Mouse (Mus musculus) induced T-regulatory cell, adult 2 months (primary cell): ENCODE measurements around the gene Srcin1.

Experiments
- DNase-seq: peaks from one replicate; pipeline ENCODE4 v3.0.0-alpha.2; 2012; ENCODE audit warnings: low read depth

Gene Srcin1

DNA sequence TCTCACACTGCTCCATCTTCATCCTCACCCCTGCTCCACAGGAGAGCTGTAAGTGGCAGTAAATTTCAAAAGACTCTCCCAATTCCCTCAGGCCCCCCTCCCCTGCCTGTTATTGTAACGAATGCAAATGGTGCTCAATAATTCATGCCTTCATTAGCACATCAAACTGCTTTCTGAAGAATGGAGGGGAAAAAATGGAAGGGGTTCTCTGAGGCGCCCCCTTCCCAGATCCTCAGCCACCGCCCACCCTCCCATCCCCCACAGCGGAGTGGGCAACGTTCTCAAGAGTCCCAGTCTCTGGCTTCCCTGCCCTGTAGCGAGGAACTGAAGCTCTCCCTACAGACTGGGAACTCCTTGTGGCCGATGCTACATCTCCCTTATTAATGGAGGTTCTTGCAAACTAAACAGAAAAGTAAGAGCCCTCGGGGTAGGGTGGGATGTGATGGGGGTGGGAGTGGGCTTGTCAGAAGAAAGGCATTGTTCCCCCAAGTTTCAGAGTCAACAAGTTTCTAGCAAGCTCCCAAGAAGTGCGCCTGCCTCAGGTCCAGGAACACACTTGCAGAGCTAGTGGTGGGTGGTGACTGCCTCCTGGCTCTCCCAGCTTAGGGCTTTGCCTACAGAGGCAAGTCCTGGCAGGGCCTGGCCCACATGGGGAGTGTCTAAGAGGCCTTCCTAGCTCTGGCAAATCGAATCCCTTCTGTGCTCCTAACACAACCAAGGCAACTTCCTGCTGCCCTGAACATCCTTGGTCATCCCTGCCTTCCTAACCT is 3.3 kb upstream of the Srcin1 start:
- DNase-seq, result no peak

DNA sequence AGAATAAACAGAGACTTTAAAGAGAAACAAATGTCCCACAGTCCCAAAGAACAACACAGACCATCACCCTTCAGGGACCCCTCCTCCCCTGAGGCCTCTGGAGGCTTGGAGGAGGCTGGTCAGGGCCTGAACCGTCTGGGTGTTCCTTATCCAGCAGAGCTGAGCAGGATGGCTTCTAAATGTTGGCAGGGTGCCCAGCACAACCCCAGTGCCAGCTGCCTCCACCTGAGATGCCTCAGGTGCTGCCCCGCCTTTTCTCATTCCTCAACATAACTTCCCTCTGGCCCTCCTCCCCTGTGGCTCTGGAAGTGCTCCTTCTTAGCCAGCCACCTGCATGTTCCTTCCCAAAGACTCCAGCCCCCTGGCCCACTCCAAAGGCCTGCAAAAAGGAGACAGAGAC is 2.3 kb upstream of the Srcin1 start:
- no peak for DNase-seq

DNA sequence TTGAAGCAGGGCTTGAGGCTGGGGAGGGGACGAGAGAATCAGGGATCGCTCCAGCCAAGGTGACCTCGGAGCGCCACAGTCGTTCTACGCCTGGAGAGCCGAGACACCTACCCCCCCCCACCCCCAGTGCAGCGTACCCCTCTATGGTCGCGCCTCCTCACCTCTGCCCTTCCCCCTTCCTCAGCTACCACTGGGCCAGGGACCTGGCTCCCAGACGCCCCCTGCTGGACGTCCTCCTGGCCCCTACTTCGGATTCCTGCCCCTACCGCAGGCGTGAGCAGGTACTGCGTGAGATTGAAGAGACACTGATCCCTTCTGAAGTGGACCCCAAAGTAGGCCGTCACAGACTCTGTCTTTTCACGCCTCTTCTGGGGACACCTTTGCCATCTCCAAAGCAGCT is 348 bp downstream of the Srcin1 start:
- peak; percentile 86 for DNase-seq

DNA sequence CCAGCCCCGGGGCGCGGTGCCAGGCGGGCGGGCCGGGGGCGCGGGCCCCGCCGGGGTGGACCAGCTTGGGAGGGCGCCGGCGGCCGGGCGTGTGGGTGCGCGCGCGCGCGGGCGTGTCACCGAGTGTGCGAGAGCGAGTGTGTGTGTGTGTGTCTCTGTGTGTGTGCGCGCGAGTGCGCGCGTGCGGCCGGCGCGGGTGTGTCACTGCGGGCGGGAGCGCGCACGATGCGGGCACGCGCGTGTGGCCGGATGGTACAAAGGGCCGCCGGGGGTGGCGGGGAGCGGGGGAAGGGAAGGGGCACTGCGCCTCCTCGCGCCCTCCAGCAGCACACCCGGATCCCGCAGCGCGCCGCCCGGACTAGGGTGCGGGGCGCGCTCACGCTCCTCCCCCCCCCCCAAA is 911 bp downstream of the Srcin1 start:
- peak; percentile 51 for DNase-seq

DNA sequence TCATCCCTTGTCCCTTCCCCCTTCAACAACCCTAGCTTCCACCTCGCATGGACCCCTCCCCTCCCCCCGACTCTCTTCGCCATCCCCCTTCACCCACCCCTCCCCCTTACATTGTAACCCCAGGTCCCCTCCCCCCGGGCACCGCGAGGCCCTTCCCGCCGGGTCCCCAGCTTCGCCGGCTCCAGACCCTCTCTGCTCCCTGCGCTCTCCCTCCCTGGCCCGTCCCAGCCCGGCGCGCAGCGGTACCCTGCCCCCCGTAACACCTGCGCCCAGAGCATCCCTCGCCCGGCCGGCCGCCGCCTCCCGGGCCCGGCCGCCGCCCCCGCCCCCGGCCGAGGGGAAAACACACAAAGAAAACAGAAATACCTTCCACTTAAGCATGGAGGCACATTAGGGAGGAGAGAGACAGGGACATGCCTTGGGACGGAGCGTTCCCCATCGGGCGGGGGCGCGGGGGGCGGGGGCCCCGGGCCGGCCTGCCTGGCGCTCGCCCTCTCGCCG is 1.4 kb downstream of the Srcin1 start:
- DNase-seq, result no peak

DNA sequence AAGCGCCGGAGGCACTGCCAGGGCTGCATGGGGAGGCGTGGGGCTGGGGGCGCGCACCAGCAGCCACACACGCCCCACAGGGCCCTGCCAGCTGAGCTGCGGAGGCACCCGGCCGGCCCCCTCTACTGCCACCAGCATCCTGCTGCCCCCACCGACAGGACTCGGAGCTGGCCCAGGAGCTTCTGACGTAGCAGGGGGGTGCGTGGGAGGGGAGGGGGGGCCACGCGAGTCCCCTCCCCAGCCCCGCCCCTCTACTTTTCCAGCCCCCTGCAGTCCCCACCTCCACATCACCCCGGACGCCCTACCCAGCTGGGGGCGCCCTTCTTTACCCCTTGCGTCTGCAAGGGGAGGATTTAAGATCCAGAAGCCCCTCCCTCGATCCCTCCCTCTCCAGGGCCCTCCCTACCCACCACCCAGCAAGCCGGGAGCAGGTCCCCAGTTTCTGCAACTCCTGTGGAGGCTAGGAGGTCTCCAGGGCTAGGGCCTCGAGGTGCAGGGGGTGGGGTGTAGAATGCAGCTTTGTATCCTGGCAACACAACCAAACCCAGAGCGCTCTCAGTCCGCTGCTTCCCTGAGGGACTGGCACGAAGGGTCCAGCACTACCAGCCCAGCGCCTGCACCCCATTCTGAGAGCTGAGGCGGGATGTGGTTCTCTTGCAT is 2.0 kb downstream of the Srcin1 start:
- peak; percentile 57 for DNase-seq

DNA sequence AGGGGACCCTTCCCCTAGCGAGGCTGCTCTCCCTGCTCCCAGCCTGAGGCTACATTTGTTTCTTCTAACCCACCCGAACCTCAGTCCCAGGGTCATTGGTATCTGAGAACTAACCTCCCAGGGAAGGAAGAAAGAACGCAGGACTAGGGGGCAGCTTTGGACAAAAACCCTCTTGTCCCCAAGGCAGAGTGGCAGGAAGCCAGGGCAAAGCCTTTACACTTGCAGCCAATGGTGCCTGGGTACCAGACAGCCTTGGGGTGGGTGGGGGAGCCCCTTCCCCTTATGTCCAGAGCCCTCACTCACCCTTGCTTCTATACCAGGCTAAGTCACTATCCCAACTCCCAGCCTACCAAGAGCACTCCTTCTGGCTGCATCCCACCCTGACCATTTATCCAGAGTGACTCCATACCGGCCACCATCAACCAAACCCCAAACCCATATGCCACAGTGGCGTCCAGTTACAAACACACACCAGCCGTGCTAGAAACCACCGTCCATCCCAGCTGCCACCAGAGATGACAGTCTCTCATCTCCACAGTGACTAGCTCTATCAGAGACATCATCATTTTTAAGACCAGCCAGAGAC is 3.0 kb downstream of the Srcin1 start:
- DNase-seq, result no peak

DNA sequence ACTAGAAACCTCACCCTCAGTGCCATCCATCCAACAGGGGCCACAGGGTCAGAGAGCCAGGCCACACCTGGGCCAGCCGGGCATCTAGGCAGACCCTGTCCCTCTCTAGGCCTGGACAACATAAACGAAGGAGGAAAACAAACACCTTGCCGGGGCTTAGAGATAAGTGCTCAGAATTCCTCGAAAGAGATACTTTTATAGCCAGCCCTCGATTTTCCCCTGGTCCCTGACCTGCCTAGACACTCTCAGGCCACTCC is 4.0 kb downstream of the Srcin1 start:
- DNase-seq, result no peak

DNA sequence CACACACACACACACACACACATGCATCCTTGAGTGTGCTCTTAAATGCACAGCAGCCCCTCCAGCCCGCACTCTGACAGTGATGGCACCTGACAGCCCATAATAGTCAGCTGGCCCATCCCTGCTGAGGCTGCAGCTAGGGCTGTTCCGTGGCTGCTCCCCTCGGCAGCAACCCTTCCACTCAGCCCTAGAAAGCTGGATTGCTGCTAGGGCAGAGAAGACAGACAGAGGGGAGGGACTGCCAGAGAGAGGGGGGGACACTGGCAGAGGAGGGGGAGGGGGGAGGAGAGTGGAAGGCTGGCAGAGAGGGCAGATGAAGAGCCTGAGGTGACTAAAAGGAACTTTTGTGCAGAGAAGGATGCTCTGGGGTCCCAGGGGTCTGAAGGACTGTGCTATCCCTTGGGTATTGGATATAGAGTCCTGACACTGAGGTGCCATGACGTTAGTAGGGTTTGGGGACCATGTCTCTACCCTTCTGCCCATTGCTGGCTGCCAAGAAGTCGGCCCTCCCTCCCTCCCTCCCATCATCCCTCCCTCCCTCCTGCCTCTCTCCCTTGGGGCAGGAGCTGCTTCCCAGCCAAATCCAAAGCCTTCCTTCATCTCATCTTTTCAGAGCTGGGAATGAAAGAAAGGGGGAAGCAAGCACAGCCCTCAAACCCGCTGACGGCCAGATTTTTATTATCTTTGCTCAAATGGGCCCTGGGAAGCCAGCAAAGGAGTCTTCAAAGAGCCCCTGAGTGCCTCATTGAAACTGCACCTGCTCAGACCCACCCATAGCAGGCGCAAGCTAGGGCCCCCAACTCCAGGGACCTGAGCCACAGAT is 4.5 kb downstream of the Srcin1 start:
- DNase-seq, result no peak

DNA sequence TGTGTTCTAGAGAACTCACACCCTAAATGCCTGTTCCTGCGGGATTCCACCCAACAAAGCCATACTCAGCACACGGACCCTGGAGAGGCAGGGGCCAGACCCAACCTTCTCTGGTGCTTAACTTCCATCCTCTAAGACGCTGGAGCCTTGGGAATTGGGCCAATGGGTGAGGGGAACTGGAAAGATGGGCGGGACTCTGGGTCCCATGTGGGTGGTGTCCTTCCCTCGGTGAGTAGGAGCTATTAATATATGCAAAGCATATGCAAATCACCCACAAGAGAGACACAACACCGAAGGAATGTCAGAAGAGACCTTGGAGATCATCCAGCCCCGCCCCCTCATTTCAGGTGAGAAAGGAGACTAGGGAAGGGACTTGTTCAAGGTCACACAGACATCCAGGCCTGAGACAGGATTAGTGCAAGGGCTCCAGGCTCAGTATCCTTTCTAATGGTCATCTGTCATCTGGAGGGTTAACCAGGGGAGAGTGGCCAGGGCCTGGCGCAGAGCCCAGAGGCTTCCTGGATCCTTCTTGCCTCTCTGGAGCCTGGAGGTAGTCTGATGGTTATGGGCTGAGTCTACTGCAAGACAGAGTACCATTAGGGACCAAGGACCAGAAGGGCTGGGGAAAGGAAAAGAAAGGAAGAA is 5.4 kb downstream of the Srcin1 start:
- no peak for DNase-seq

DNA sequence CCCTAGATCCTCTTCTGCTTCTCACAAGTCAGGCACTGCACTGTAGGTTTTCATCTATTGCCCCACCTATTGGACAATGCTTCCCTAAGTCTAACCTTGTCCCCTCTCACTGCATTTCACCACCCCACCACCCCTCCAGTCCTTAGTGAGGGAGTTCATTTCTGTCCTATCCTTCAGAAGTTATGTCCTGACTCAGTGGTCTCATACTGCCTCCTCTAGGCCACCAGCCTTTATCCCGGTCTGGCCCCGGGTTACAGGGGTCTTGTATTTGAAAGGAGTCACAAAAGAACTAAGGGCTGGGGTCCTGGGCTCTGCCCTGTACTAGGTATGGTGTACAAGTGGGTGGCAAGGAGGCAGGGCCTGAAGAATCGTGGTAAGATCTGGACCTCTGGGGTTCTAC is 6.2 kb downstream of the Srcin1 start:
- no peak for DNase-seq

DNA sequence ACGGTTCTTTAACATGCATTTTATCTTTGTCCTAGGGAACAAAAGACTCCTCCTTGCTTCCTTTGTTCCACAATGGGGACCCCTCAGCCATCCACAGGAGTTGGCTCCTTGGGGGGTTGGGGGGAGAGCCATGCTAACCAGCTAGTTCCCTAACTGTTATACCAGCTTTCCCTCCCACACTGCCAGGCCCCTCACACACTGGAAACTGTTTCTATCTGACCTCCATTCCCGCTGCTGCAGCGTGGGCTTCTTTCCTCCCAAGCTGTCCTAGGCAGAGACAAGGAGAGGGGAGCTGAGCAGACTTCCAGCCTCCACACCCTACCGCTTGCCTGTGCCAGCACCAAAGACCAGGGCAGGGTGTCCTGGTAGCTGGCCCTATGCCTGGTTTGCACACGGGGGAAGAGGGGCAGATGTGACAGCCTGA is 6.7 kb downstream of the Srcin1 start:
- no peak for DNase-seq

DNA sequence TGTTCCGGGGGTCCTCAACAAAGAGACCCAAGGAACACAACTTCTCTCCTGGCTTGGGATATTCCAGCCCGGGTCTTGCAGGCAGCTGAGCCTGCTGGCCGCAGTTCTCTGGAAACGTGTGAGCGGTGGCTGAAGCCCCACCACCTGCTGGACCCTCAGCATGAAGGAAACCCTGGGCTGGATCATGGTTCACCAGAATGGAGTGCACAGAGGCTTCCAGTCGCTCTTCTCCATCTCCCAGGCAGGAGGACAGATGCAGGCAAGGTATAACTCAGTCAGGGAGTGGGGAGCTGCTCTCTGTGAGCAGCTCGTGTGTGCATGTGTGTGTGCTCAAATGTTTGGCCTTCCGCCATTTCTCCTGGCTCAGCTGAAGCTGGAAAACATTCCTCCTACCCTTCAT is 7.3 kb downstream of the Srcin1 start:
- peak; percentile 31 for DNase-seq

DNA sequence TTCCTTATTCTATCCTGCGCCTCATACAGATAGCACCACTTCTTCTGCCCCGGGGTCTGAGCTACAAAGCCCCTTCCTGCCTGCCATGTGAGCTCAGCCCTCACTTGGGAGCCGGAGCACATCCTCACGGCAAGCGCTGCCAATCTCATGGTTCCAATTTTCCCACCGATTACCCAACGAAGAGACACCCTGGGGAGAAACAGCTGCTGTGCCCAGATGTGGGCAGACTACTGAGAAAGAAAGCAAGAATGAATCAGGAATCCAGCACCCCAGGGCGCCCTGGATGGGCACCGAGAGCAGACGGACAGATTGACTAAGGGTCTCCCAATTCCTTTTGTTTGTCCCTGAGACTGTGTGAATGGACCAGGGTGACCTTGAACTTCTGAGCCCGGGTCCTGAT is 8.5 kb downstream of the Srcin1 start:
- no peak for DNase-seq

DNA sequence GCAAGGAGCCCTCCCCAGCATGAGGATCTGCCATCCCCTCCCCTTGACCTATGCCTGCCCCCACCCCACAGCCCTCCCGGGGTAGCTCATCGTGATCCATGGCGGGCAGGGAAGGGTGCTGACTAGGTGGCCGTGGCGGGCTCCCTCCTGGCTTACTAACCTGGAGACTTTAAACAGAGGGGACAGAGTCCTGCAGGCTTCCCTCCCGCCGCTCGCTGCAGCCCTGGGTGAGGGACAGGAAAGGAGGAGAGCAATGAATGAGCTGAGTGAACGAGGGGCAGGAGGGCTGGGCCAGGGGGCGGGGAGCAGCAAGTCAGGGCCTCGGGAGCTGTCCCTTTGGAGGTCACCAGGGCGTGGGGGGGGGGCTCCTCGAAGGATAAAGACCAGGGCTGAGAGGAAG is 9.4 kb downstream of the Srcin1 start:
- no peak for DNase-seq

DNA sequence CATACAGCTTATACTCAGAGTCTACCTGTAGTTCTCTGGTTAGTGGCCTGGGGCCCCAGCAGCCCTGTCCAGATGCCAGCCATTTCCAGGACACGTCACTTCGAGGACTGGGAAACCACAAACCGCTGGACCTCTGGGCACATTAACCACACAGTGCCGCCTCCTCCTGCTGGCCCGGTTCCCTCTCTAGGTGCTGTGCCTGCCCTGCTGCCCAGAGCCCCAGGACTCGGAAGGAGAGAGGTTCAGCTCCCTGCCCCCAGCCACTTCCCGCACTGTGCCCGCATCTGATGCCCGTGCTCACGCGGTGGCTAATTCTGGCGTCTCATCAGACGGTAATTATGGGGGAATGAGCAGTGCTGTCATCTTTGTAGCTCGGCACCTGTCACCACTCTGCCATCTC is 12.3 kb downstream of the Srcin1 start:
- DNase-seq, result no peak

DNA sequence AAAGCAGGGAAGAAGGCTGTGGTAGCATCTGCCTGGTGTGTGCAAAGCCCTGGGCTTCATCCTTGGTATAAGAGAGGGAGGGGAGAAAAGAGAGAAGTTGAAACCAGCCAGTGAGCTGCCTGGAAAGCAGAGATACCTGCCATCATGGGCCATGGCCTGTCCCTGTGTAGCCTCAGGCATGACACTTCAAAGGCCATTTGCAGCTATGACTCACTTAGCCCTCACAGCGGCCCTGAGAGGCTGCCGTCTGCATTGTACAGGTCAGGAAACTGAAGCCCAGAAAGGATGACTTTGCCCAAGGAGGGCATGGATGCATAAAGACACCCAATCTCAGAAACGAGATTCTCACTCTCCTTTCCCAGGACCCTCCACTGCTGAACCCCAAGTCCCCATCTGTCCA is 13.4 kb downstream of the Srcin1 start:
- no peak for DNase-seq

DNA sequence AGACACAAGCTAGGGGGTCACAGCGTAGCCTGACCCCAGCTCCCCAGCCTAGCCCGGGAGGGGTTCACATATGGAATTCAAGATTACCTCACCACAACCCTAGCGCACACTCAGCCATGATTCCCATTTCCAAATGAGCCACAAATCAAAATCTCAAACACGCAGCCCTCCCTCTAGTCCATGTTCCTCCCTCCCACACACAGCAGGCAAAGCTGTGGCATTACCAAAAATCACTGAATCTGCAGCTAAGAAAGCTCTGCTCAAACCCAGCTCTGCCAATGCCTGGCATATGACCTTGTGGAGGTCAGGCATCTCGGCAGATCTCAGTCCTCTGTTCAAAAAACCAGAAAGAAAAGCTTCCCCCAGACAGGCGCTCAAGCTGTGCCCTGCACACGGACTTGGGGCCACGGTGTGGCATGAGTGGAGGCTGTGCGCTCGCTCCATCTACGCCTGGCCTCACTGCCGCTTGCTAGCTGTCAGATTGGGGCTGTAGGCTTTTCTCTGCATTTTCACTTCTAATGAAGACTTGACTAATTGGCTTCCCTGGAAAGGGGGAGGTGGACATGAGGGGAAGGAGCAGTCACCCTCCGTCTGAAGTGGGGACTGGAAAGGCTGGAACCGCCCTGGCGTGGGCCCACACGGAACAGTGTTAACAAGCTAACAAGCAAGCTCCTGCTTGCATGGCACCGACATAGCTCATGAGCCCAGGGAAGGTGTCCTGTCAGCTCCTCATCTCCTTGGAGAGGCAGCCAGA is 15.6 kb downstream of the Srcin1 start:
- no peak for DNase-seq

DNA sequence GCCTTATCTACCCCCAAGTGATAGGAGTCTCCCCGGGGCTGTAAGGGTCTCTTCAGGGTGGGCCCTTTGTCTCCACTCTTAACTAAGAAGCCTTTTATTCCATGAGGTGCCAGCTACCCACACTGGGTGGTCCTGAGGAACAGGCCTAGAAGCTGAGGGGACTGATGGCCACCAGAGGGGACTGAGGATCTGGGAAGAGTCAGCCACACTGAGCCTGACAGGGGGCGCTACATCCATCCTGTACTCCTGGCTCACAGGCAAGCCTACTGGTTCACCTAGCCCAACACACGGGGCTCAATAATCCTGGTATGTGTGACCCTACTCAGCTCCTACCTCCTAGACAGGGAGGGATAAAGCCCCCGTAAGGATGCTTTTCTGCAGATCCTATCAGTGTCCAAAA is 16.4 kb downstream of the Srcin1 start:
- DNase-seq, result no peak

DNA sequence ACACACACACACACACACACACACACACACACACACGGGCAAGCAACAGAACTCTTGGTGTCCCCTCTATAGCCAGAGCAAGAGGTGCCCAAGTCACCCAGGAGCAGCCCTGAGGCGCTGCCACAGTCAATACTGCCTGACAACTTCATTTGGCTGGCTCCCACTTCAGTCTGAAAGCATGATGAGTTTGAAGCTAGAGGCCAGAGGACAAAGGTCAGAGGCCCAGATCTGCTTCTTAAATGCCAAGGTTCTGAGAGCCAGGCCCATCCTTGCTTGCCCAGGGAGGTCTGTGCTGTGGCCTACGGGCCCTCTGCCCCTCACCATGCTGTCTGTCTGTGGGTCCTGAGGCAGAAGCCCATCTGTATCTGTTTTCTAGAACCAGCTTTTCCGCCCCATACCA is 18.1 kb downstream of the Srcin1 start:
- DNase-seq, result no peak

DNA sequence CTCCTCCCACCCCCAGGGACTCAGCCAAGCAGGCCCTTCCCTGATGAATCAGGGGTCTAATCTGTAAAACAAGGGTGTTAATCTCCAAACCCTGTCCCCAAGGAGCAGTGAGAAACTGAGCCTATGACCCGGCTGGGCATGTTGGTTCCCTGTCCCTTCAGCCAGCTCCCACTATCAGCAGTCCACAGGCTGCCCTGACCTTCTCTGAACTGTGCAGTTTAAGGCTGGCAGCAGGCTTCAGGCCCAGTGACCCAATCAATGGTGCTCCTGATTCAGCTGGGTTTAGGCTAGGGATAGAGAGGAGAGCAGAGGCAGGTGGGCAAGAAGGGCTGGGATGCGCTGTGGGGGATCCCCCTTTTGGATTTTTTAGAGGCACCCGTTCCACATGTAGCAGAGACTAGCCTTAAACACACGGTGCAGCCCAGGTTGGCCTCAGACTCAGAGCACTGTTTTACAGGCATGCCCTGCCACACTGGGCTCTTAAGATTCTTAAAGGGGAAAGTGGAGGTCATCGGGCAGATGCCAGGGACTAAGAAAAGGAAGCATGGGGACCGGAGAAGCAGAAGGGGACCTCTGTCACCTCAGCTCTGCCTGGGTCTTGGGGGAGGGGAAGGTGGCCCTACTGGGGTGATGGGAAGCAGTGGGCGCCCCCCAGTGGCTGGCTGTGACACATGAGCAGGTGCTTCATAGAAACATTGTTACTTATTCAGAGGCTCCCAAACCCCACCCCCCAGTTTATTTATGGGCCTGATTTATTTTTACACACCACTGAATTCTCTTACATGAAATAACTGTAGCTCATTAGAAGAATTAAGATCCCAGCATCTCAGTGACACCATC is 19.2 kb downstream of the Srcin1 start:
- DNase-seq, result peak; percentile 75
